Mouse (Mus musculus) WW6 (cell line): ENCODE measurements around the gene Zfp598.
"Not testable (repeated sequence)": the region's sequence is repeated elsewhere in the genome, so short reads cannot be mapped to it uniquely, and the experiment has no call there.

Experiments
- DNase-seq: peaks from one replicate; pipeline ENCODE4 v3.0.0-alpha.2; 2013; ENCODE audit warnings: low read depth, low spot score

Zfp598 gene

GRCm38 (mm10) chr17:24687146-24687595, 17.7 kb downstream of the Zfp598 start:
- DNase-seq = no peak

DNA sequence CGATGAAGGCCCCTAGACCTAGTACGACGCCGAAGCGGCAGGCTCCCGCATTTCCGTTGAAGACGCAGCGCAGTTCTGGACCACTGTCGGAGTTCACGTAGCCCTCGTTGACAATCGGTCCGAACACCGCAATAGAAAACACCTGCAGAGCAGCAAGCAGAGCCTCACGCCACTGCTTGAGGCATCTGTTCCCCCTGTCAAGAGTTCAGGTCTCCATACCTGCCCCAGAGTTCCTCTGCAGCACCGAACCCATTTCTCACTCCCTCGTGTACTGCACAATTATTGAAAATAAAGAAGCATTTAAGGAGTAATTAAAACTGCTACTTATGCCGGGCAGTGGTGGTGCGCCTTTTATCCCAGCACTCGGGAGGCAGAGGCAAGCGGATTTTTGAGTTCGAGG, 18.1 kb downstream of the Zfp598 start:
- DNase-seq = no peak

DNA sequence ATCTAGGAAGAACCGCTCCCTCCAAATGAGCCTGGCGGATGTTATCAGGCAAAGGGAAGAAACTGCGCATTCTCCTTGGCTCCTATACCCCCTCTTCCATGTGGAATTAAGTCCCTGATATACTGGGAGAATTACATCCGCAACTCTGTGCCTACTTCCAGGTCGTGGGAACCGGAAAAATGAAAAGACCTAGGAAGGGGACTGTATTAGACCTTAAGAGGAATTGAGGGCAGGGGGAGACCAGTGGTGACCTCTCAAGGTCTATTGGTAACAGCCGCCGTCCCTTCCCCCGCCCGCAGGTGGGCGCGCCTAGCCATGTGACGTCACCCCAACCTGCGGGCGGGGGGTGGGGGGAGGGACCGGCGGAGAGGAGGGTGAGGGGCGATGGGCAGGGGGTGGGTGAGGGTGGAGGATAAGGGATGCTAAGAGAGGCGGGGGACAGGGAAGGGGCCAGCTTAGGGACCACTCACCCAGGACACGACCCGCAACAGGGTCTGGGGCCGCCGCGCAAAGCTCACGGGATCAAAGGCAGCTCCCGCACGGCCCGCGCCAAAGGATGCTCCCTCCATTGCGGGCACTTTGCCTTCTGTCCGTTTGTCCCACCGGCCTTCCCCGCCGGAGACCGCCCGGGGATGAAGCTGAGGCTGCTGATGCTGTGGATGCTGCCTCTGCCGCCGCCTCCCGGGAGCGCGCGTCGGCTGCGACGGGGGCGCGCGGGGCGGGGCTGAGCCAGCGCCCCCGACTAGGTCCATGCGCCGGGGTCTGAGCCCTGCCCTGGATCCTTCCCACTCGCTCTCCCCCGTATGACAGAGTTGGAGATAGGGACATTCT, 20.0 kb downstream of the Zfp598 start, which contains the start of gene Syngr3:
Syngr3 (minus strand) TSS at position 705 of the 831 bp plus-strand sequence.
- DNase-seq = no peak

- no peak for DNase-seq
These were observed 22.9 kb downstream of the Zfp598 start for GRCm38 (mm10) chr17:24692385-24692784.

DNA sequence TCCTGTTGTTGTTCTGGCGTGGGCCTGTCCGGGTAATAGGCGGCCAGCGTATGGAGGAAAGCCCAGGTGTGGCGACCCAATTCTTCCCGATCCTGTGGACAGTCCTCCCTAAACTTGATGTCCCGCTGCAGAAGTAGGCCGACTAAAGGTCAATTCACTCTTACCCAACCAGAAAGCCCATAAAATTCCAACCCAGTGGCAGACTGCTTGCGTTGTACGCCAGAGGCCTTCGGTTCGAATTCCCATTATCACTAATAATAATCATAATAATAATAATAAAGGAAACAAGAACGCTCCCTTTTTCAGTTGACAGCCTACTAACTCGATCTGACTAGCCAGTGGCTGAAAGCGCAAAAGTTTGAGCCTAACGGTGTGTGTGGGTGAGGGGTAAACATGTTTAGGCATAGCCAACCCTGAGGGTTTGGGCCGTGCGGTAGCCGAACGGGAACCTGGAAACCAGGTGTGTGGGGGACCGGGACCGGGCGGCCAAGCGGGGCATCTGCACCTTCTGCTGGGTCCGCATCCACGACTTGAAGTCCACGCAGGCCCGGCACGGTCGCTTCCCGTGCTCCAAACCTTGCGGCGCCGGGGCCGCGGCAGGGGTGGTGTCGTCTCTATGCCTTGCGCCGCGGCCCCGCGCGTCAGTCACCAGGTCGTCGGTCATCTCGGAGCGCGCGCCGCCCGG, 26.0 kb downstream of the Zfp598 start:
- DNase-seq = no peak

- DNase-seq = no peak
These were observed 26.7 kb downstream of the Zfp598 start, which contains the start of the genes Gfer and Noxo1 for GRCm38 (mm10) chr17:24696011-24696697. Gene Gfer, minus strand, starts transcription at chr17:24696156. Gene Noxo1, plus strand, starts transcription at chr17:24696234.

- no peak for DNase-seq
These were observed 28.5 kb downstream of the Zfp598 start for GRCm38 (mm10) chr17:24697985-24698384.

GRCm38 (mm10) chr17:24698715-24699114, 29.2 kb downstream of the Zfp598 start:
- DNase-seq = no peak

- DNase-seq = no peak
These were observed 30.0 kb downstream of the Zfp598 start for GRCm38 (mm10) chr17:24699473-24699872.

GRCm38 (mm10) chr17:24701251-24701650, 31.8 kb downstream of the Zfp598 start:
- no peak for DNase-seq

GRCm38 (mm10) chr17:24705821-24706220, 36.3 kb downstream of the Zfp598 start:
- DNase-seq = no peak

GRCm38 (mm10) chr17:24706982-24707800, 37.7 kb downstream of the Zfp598 start, which contains the start of gene Tbl3:
Gene Tbl3, minus strand, starts transcription at chr17:24707660.
- no peak for DNase-seq

GRCm38 (mm10) chr17:24707801-24708425, 38.4 kb downstream of the Zfp598 start:
- DNase-seq = no peak

DNA sequence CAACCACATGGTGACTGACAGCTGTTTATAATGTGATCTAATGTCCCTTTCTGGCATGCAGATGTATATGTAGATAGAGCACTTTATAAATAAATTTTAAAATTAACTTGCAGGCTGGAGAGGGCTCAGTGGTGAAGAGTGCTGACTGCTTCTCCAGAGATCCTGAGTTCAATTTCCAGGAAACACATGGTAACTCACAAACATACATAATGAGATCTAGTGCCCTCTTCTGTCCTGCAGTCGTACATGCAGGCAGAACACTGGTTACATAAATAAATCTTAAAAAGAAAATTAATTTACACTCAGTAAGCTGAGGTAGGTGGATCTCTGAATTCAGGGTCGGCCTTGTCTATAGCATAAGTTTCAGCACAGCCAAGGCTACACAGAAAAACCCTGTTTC, 39.2 kb downstream of the Zfp598 start:
- DNase-seq = no peak

DNA sequence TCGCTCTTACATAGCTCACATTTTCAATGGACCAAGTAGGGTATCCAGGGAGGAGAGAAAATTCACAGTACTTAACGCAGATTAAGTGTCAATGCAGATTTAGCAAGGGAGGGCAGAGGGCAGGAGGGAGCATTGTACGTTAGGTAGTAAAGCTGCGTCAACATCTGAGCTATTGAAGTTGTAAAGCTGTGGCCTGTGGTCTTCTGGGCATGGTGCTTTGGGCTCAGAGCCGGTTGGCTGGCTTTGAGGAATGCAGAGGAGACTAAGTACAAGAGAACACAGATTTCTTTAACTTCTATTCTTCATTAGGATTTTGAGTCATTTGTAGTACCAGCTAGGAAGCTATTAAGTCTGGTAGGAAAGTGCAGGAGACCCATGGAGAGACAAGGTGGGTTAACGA, 46.1 kb downstream of the Zfp598 start:
- DNase-seq = no peak

DNA sequence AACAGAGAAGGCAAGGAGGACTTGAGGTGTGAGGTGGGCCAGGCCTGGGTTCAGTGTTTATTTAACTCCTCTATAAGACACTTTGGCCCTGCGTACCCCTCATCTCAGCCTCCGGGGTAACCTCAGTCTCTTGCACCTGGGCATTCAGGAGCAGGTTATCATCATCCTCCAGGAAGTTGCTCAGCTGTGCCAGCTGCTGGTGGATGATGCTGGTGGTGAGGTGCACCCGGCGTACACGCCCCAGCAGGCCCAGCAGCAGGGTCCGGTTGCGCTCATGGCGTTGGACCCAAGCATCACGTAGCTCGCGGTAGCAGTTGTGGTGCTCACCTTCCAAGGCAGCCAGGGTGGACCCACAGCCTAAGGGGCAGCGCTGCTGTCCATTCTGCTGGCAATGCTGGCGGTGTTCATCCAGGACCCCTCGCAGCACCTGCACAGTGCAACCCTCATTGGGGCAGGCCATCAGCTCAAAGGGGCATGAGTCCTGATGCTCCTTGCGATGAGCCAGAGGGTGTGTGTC, 46.7 kb downstream of the Zfp598 start:
- no peak for DNase-seq

GRCm38 (mm10) chr17:24717943-24718342, 48.5 kb downstream of the Zfp598 start, which contains the start of the genes Rnf151 and Rps2:
Gene Rnf151, minus strand, starts transcription at chr17:24718063.
Gene Rps2, plus strand, starts transcription at chr17:24718116.
- DNase-seq = no peak

- not testable (repeated sequence) for DNase-seq
These were observed 49.5 kb downstream of the Zfp598 start for GRCm38 (mm10) chr17:24718938-24719337.

- peak; percentile 93 for DNase-seq
These were observed 50.2 kb downstream of the Zfp598 start for GRCm38 (mm10) chr17:24719494-24720222.

- not testable (repeated sequence) for DNase-seq
These were observed 51.1 kb downstream of the Zfp598 start for GRCm38 (mm10) chr17:24720616-24721015.
